Mouse (Mus musculus) mouse embryonic stem cell (cell line): ENCODE results near the gene Hip1r.

Source experiments
- in situ Hi-C, 2 experiments: fragments of 300-500 bp; cut with MboI; formaldehyde crosslinking; loops; 1 replicate in 1 of 2; 3 replicates in 1 of 2; pipeline ENCODE4 v1.14.3; 2019 to 2020; ENCODE audit warnings: low sequenced_read_pairs in 2 of 2, low pct_unique_long_range_greater_than_20kb in 1 of 2, mixed read lengths in 1 of 2; ENCODE audit not compliant: unreplicated experiment in 1 of 2

The Hip1r gene

DNA sequence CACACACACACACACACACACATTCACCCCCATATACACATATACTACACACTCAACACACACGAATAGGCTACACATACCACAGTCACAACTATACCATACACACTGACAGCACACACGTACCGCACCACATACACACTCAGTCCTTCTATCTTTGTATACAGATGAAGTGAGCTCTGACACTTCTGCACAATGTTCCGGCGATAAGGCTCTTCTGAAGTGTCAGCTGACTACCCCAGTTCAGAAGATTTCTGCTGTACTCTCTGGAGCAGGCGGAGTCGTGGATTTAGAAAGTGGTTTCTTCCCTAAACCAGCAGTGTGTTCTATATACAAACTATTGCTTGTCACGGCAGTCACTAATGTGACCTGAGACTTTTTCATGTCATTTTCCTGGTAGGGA lies 36.6 kb downstream of the Hip1r start:
- in situ Hi-C loops, result no loop called here

DNA sequence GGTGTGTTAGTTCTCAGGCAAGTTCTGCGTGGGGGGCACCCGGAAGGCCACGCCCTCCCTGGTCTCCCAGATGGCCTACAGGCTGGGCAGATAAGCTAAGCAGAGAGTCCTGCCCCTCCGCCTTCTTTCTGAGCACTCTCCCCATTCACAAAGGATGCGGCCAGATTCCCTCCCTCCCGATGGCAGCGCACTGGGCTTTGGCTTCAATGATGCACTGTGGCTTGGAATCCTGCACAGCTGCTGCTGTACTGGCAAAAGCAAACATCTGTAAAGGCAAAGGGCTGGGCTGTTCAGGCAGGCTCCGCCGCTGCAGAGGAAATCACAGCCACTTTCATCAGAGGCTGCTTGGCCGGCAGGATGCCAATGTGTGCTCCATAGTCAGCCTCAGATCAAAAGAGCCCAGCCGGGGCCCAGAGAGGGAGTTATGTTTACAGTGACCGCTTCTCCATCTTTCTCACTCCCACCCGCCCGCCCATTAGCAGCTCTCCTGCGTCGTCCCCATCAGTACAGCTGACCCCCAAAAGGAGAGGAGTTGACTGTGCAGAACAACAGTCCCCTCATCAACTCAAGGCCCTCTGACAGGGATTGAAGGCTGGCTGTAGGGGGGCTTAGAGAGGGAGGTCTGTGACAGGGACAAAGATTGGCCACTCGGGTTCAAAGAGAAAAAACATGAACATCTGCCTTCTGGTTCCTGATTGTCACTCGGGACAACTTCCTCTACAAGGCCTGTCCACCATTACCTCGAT lies 37.7 kb downstream of the Hip1r start:
- in situ Hi-C loops, result no loop called here

DNA sequence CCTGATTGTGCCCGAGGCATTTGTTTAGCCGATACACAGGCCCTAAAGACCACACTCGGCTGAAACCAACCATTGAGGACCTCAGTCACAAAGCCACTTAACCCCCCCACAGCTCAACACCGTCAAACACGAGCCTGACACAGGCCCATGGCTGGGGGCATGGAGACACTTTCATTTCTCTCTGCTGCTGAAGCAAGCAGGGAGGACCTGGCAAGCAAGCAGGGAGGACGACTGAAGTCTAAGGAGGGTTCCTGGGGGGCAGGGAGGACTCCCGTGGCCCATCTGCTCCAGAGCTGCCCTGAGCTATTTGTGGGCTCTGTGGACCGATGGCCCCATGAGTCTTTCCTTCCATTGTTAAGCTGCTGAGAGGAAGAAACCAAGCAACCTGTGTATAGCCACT lies 38.5 kb downstream of the Hip1r start:
- in situ Hi-C loops, result no loop called here

DNA sequence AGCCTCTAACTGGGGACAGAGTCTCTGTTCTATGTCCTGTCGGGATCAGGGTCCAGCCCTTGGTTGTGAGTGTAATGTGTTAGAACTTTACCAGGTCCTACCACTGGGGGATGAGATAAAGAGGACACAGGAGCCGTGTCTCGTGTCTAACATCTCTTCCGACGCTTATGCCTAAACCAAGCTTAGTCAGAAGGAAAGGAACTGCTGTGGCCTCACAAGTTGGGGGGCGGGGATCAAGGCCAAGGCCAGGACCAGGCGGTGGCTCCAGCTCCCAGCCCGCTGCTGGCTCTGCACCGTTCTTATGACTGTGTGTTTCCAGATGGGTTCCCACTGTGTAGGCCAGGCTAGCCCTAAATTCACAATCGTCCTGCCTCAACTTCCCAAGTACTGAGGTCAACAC lies 39.5 kb downstream of the Hip1r start:
- in situ Hi-C loops, result no loop called here

DNA sequence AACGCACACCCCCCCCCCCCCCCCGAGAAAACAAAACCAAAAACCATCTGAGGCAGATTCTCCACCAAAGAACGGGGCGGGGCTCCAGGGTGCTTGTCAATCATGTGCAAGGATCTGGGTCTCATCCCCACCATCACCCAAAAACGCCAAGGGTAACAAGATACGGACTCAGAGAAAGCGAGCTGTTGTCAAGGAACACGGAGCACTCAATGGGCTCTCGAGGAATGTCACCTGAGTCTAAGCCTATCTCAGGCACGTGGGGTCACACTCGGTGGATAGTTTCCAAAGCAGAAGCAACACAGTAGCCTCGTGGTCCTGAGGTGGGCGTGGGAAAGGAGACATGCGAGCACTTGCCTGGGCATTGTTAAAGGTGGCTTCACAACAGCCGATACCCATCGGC lies 40.3 kb downstream of the Hip1r start:
- in situ Hi-C loops, result no loop called here

DNA sequence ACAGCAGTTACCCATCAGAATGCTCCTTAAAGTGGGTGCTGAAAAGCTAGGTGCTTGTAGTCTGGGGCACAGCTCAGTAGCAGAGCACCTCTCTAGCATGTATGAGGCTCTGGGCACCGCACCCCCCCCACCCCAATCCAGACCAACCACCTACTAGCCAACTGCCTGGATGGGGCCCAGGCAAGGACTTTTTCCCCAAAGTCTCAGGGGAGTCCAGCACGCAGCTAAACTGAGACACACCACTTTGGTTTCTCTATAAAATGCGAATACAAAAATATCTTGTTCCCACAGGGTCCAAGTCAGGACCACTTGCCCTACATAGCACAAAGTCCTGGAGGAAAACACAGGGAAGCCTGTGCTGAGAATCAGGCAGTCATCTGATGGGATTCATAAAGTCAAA lies 40.8 kb downstream of the Hip1r start:
- in situ Hi-C loops, result no loop called here

DNA sequence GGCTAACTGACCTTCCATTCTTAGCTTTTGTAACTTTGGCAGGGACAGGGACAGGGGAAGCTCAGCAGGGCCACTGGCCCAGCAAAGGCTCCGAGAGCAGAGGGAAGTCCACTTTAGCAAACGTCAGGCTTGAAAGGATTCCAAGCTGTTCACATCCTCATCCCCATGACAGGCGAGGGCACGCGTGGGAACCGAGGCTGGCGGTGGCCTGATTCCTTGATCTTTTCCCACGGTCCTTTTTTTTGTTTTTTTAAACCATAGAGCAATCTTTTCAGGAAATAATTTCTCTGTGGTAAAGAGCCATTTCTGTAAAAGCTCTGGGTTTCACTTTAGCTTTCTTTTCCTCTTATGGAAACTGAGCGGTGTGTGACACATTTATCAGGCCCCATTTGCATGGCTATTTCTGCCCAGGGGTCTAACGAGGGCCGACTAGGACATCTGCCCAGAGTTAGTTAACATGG lies 41.4 kb downstream of the Hip1r start:
- in situ Hi-C loops, result no loop called here

DNA sequence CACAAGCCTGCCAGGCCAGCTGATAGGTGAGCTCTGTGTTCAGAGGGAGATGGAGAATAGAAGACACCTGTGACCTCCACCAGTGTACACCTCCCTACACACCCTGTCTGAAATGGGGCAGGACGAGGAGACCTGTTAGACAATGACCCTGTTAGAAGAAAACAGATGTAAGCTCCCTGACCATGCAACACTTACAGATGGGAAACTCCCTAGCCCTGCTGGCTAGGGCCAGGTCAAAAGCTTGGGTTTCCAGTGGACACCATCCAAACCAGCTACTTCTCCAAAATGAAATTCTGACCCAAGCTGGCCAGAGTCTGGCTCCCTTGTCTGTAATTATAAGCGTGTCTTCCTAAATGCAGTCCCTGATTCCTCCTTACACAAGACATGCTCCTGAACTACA lies 42.3 kb downstream of the Hip1r start:
- in situ Hi-C loops, result no loop called here

DNA sequence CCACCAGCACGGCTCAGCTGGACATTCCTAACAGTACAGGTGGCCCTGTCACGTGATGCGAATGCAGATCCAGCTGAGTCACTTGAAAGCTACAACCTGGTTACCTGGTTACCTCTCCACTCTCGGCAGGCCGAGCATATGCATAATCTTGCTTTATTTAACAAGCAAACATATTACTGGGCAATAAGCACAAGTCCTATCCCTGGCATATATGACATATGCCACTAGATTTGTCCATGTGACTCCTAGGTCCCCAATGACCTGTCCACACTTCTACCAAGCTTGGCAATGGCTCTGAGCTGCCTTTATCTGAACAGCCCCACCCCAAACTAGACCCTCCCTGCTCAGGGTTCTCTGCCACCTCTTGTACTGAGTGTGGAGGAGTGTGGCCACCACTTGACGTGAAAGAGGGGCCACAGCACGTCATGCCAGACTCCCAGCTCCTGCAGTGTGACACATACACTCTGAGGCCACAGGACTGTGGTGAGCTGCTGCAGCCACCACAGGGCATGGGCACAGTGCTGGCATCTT lies 42.9 kb downstream of the Hip1r start:
- in situ Hi-C loops, result no loop called here

DNA sequence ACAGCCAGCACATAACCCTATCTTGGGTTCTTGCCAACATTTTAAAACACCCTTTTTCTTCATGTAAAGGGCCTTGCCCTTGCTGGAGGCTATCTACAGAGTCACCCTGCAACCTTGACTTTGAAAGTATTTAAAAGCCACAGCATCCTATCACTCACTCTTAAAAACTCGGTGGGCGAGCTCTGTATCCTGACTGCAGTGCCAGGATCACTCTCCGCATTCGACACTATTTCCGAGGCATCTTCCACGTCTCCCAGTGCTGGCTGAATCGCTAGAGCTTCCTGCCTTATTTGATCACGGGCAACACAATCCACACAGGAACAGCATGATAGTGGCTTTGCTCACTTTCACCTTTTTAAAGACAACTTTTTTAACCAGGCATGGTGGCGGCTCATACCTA lies 44.5 kb downstream of the Hip1r start:
- in situ Hi-C loops, result no loop called here

DNA sequence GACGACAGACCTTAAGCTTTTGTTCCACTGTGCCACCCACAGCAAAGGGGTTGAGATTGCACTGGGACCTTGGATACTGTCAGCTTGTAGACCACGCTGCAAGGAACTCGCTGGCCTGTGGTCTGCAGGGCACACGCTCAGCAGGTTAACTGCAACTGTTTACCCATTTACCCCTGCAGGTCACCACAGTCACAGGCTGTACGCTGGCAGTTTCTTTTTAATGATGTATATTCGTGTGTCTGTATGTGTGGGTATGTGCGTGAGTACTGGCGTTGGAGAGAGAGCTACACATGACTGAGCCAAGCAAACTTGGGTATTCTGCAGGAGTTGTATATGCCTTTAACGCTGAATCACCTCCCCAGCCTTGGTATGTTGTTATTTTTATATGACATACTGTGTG lies 45.2 kb downstream of the Hip1r start:
- in situ Hi-C loops, result no loop called here

DNA sequence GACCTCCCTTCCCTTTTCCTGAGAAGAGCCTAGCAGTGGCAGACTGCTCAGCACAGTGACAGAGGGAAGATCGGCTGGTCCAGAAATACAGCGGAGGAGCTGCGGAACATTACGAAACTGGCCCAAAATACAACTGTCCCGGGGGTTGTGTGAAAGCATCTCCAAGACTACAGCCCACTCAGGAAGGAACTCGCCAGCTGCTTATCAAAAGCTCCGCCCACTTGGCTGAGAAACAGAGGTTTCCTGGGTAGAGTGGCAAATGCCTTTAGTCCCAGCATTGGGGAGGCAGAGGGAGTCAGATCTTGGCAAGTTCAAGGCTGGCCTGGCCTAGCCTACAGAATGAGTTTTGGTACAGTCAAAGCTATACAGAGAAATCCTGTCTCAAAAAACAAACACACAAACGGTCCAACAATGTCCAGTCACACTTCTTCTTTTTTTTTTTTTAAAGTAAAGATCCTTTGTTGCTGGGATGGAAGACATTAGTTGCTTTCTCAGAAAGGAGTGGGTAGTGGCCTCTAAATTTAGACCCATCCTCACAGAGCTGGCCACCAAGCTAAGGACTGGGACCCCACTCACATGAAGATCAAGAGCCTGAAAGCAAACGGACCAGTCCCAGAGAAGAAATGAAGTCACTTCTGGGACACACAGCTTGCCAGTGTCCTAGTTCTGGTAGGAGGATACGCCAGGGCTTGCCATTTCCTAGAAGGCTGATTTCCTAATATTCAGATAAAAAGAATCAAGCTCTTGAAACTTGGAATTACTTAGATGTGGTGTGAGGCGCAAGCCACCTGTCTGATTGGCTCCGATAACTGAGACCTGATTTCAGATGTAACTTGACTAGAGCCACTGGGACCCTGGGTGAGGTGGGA lies 46.2 kb downstream of the Hip1r start:
- in situ Hi-C loops, result no loop called here

DNA sequence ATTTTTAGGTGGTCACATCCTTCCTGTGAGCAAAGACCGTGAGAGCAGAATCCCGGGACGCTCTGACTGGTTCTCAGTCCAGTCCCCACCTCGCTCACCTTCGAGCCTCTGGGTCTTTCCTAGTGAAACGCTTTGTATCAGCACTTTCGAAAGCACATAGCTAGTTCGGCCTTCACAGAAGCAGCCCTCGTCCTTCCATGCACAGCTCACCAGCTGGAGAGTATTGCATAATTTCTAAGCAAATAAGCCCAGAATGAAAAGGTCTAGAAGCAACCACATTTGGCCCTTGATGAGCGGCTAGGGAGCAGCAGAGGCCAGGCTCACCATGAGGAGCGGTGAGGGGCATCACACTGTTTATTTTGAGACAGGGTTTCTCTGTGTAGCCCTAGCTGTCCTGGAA lies 47.7 kb downstream of the Hip1r start:
- in situ Hi-C loops, result no loop called here

DNA sequence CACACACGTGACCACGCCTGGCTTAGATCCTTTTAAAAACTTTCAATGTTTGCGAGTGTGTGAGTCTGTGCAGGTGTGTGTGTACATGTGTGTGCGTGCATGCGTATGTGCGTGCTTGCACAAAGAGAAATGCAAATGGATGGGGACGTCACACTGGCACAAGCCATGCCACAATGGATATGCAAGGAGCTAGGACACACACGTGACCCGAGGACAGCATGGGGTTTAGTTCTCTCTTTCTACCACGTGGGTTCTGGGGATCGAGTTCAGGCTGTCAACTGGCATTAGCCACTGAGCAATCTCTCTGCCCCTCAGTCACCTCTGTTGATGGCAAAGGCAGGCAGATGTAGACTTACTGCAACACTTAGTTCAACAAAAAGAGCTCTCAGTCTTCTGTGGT lies 48.3 kb downstream of the Hip1r start:
- in situ Hi-C loops, result no loop called here

DNA sequence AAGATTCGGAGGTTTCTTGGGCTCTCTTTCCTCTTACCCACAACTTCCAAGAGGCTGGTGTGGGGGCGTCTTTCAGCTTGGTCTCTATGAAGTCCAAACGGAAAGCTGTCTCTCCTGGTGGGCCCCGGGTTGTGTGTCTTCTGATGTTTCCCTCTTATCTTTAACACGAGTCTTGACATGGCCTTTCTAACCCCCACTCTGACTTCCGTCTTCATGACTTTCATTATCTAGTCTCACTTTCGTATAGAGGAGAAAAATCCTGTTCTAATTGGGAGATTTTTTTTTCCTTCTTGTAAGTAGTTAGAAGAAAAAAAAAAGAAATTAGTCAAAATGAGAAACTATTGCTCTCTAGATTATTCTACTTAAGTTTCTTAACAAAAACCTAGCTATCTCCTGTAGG lies 48.9 kb downstream of the Hip1r start:
- in situ Hi-C loops, result no loop called here

DNA sequence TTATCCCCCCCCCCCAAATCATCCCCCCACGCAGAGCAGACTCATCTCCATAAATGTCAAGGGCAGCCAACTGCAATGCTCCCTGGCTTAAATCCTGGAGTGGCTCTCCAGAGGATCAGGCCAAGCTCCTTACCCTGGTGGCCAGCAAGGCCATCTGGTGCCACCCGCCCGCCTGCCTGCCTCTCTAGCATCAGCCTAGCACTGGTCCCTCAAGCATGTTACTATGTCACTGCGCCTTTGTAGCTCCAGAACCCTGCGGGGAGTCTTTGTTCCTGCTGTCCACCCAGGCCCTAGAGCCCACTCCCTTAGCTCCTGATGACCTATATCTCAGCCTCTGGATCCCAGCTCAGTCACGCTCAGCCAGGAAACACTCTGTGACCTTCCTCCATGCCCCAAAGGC lies 51.2 kb downstream of the Hip1r start:
- in situ Hi-C loops, result no loop called here

DNA sequence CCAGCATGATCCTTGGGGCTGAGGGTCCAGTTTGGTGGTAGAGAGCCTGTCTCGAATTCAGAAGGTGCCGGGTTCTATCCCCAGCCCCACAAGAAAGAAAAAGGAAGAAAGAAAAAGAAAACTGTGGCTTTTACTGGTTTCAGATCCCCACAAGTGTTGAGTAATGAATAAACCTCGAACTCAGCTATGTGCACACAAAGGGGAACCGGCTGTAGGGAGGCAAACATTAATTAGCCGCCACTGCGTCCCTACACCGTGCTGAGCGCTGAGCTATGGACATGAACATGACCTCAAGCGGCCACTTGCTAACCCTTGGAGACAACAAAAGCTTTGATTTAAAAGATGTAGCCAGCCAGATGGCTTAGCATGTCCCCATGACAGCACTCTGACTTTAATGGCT lies 51.7 kb downstream of the Hip1r start:
- in situ Hi-C loops, result no loop called here

DNA sequence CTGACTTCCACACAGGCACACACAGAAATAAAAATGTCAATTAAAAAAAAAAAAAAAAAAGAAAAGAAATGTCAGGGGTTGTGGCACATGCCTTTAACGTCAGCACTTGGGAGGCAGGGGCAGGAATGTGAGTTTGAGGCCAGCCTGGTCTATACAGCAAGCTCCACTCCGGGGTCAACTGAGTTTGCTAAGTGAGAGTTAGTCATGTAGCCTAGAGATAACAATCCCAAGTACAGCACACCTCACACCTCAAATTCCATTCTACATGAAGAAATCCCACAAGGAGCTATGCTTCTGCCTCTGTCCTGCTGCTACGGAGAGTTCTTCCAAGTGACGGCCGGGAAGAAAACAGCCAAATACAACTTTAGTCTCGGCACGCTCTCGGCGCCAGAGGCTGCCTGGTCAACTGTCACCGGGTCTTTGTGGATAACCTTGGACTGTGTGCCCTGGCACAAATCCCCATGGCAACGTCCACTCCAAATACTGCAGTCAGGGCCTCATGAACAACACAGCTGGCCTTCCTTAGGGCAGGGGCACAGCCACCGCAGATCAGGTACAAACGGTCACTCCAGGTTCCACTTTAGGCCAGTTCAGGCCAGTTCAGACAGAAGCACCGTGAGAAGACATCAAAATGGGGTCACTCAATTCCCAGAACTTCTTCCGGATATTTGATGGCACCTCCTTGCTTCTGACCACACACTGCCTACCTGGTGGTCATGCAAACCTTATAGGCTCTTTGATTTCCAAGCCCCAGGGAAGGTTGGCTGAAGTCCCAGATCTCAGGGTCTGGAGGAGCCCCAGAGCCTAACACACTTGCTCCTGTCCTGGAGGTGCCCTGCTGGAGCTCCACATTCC lies 52.4 kb downstream of the Hip1r start:
- in situ Hi-C loops, result no loop called here

DNA sequence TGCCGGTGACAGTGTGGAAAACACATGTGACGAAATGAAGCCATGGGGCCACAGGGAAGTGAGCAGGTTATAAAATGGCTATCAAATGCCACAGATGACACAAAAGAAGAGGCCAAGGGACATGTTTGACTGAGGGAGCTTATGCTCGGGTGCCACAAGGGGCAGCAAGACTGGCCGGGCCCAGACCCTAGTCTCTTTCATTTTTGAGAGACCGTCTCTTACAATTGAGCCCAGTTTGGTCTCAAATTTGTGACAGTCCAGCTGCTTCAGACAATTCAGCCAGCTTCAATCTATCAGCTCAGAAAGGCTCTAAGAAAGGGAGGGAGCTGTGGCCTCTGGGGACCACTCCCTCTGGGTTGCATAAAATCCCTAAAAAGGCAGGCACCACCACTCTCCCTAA lies 53.1 kb downstream of the Hip1r start:
- in situ Hi-C loops, result no loop called here
